Mouse (Mus musculus) heart, postnatal 25 days (tissue): ENCODE measurements around the gene Ccnt2. TPM values are rescaled to one million over a fixed set of nuclear protein-coding genes. Genes with fewer than 3 reads are reported as not detected.

ENCODE experiments used
- total RNA-seq, 2 experiments: library from RNA; stranded (reverse); gene quantifications; 2 replicates each; pipeline ENCODE4 v1.2.3; 2021

The Ccnt2 gene
- total RNA-seq, 2 experiments from 2014 or later: 28.0 to 28.2 TPM

Other genes starting within 250 kb of the Ccnt2 start
- 10 to 100 TPM in 1 of 2 experiments, 1 to 10 TPM in 1; 8.3 to 12.1 TPM for gene Tmem163, start 94.6 kb upstream of the Ccnt2 start, total RNA-seq
- gene Acmsd, start 44.8 kb upstream of the Ccnt2 start, total RNA-seq: under 1 TPM in 1 of 2 experiments, not detected in 1; 0.39 TPM
- not detected for gene Map3k19, start 80.9 kb downstream of the Ccnt2 start, total RNA-seq
- 10 to 100 TPM; 35.0 to 38.0 TPM for gene Rab3gap1, start 94.6 kb downstream of the Ccnt2 start, total RNA-seq